Comparison of ENCODE assay signal across 7 mouse cellular contexts in genomic region chr1:133034091-133034460, GRCm38 (mm10). TPM values are rescaled to one million over a fixed set of nuclear protein-coding genes. Genes with fewer than 3 reads are reported as not detected.
DNase-seq lines count a peak whose midpoint lies in the region; ATAC-seq and TF ChIP-seq lines count a peak whose summit lies in the region.

No protein-coding gene starts in this region.

- H3K4me1 ChIP-seq in G1E (ENCODE audit: insufficient read depth, low read depth, low read length): peaks cover 19% of the 10 kb centered on the region
- peaks cover 7% of the 10 kb centered on the region; the same call in 1 of the 2 replicates for H3K4me1 ChIP-seq in embryonic facial prominence, embryonic 13.5 days
- no peaks in the 10 kb centered on the region for H3K4me1 ChIP-seq in heart, embryonic 16.5 days (ENCODE audit: control insufficient read depth, insufficient read depth, low read length)
- no peaks in the 10 kb centered on the region for H3K4me1 ChIP-seq in lung, embryonic 14.5 days (ENCODE audit: insufficient read depth)

- DNase-seq in G1E (ENCODE audit: low spot score): no peak
- DNase-seq in adrenal gland, postnatal 10 days: peak; percentile 63
- peak; percentile 61 to 65 for DNase-seq in kidney, postnatal 25 days
- peak; percentile 87 for DNase-seq in lung, embryonic 14.5 days
- peak; percentile 78 for DNase-seq in retina, embryonic 14.5 days (ENCODE audit: low spot score)

- peak overlapping the region; percentile 6; the same call in 1 of the 2 replicates for H3K9ac ChIP-seq in embryonic facial prominence, embryonic 13.5 days
- H3K9ac ChIP-seq in heart, embryonic 16.5 days (ENCODE audit: low read length): peak overlapping the region; percentile 73
- H3K9ac ChIP-seq in lung, embryonic 14.5 days: no peak overlapping the region

- no peaks in the 10 kb centered on the region for H3K9me3 ChIP-seq in G1E (replicated peaks)
- no peaks in the 10 kb centered on the region for H3K9me3 ChIP-seq in embryonic facial prominence, embryonic 13.5 days
- no peaks in the 10 kb centered on the region for H3K9me3 ChIP-seq in heart, embryonic 16.5 days (replicated peaks; ENCODE audit: control insufficient read depth, low read length)
- no peaks in the 10 kb centered on the region for H3K9me3 ChIP-seq in lung, embryonic 14.5 days (ENCODE audit: low read depth, low read length)

- ATAC-seq in G1E (ENCODE audit: extremely low read depth, insufficient number of reproducible peaks, low FRiP score, poor library complexity, severe bottlenecking): peak; percentile 58
- ATAC-seq in embryonic facial prominence, embryonic 13.5 days (ENCODE audit: insufficient number of reproducible peaks, insufficient read depth, low FRiP score, low TSS enrichment, low read depth): peak; percentile 57
- ATAC-seq in heart, embryonic 16.5 days (replicated peaks; ENCODE audit: extremely low read depth, insufficient read depth, low FRiP score): peak; percentile 46
- ATAC-seq in lung, embryonic 14.5 days (ENCODE audit: insufficient read depth): peak; percentile 90

- H3K4me2 ChIP-seq in embryonic facial prominence, embryonic 13.5 days: peak overlapping the region; percentile 66
- H3K4me2 ChIP-seq in heart, embryonic 16.5 days (ENCODE audit: low read depth, low read length): peak overlapping the region; percentile 75
- peak overlapping the region; percentile 54 for H3K4me2 ChIP-seq in lung, embryonic 14.5 days

- WGBS in embryonic facial prominence, embryonic 13.5 days: 2% methylated on average over 11 of the region's 11 CpGs
- 7% methylated on average over 11 of the region's 11 CpGs for WGBS in heart, embryonic 16.5 days
- WGBS in lung, embryonic 14.5 days: 1% methylated on average over 11 of the region's 11 CpGs

- no peaks in the 10 kb centered on the region for H3K36me3 ChIP-seq in G1E (replicated peaks)
- no peaks in the 10 kb centered on the region for H3K36me3 ChIP-seq in embryonic facial prominence, embryonic 13.5 days
- no peaks in the 10 kb centered on the region for H3K36me3 ChIP-seq in heart, embryonic 16.5 days (ENCODE audit: control insufficient read depth, insufficient read depth)
- H3K36me3 ChIP-seq in lung, embryonic 14.5 days (ENCODE audit: insufficient read depth): no peaks in the 10 kb centered on the region

- peak overlapping the region; percentile 72 for H3K4me3 ChIP-seq in G1E (ENCODE audit: low read depth, low read length)
- peak overlapping the region; percentile 60 for H3K4me3 ChIP-seq in embryonic facial prominence, embryonic 13.5 days
- H3K4me3 ChIP-seq in heart, embryonic 16.5 days (ENCODE audit: low read length): peak overlapping the region; percentile 75
- peak overlapping the region; percentile 47 for H3K4me3 ChIP-seq in lung, embryonic 14.5 days (ENCODE audit: low read depth, low read length)

- TF ChIP-seq CTCF in G1E (IDR thresholded peaks at IDR 0.05; ENCODE audit: low read depth, low read length): no peak
- TF ChIP-seq CTCF in lung, embryonic 14.5 days (IDR thresholded peaks at IDR 0.05; ENCODE audit: low read depth): no peak

- H3K27me3 ChIP-seq in G1E (ENCODE audit: insufficient read depth, low read length): no peaks in the 10 kb centered on the region
- no peaks in the 10 kb centered on the region for H3K27me3 ChIP-seq in embryonic facial prominence, embryonic 13.5 days
- no peaks in the 10 kb centered on the region for H3K27me3 ChIP-seq in heart, embryonic 16.5 days (ENCODE audit: control insufficient read depth, insufficient read depth, low read length)
- H3K27me3 ChIP-seq in lung, embryonic 14.5 days (ENCODE audit: insufficient read depth, low read length): no peaks in the 10 kb centered on the region

- H3K27ac ChIP-seq in embryonic facial prominence, embryonic 13.5 days: 0 out of 2 replicates have a peak overlapping the region, but pooled peaks have one; percentile 86
- H3K27ac ChIP-seq in heart, embryonic 16.5 days (ENCODE audit: low read length): no peak overlapping the region; the same call in 1 of the 2 replicates
- peak overlapping the region; percentile 27; the same call in 1 of the 2 replicates for H3K27ac ChIP-seq in lung, embryonic 14.5 days (ENCODE audit: low read depth)

RNA-seq across cellular contexts. Expression of gene Mdm4, which starts 3.7 kb away (rescaled TPM):
- 323 and 378 TPM in 2 replicates for total RNA-seq in G1E (2014; fragmentation: Nextera tagmentation)
- total RNA-seq in G1E (2017): 173 and 219 TPM in 2 replicates
- polyA plus RNA-seq in G1E (2012): 76.1 and 87.3 TPM in 2 replicates
- total RNA-seq in adrenal gland, postnatal 10 days (2021): 100 to 1,000 TPM in 1 of 2 experiments, 10 to 100 TPM in 1; 58.5 to 101 TPM
- 41.9 and 46.5 TPM in 2 replicates for polyA plus RNA-seq in embryonic facial prominence, embryonic 13.5 days (2015; fragmentation: Nextera tagmentation; extraction: Ambion mirVana)
- 20.7 and 25.6 TPM in 2 replicates for polyA plus RNA-seq in heart, embryonic 16.5 days (2015; fragmentation: Nextera tagmentation; extraction: Ambion mirVana)
- 43.4 and 49.5 TPM in 2 replicates for polyA plus RNA-seq in lung, embryonic 14.5 days (2014; fragmentation: Nextera tagmentation; extraction: Ambion mirVana)

RNA-seq across cellular contexts. Expression of gene Pik3c2b, which starts 11.4 kb away (rescaled TPM):
- total RNA-seq in G1E (2014; fragmentation: Nextera tagmentation) (not detected in 2 replicates), G1E (2017) (0.12 and 0.27 TPM in 2 replicates)
- polyA plus RNA-seq in G1E (2012): not detected in 2 replicates
- total RNA-seq in adrenal gland, postnatal 10 days (2021): 10 to 100 TPM in 1 of 2 experiments, 1 to 10 TPM in 1; 8.8 to 14.1 TPM
- 7.4 and 7.9 TPM in 2 replicates for polyA plus RNA-seq in embryonic facial prominence, embryonic 13.5 days (2015; fragmentation: Nextera tagmentation; extraction: Ambion mirVana)
- 9.5 and 10.1 TPM in 2 replicates for polyA plus RNA-seq in heart, embryonic 16.5 days (2015; fragmentation: Nextera tagmentation; extraction: Ambion mirVana)
- 7.1 TPM in 2 replicates for polyA plus RNA-seq in lung, embryonic 14.5 days (2014; fragmentation: Nextera tagmentation; extraction: Ambion mirVana)
